Mouse (Mus musculus) heart, embryonic 11.5 days (tissue): ENCODE data around the gene Olfr56. TPM values are rescaled to one million over a fixed set of nuclear protein-coding genes. Genes with fewer than 3 reads are reported as not detected.

Experiments used
- ATAC-seq: fragments of 200-750 bp; cut with Nextera tagmentation; replicated peaks from 2 replicates; pipeline ENCODE4 v1.8.0; 2017; ENCODE audit warnings: moderate library complexity; ENCODE audit not compliant: insufficient number of reproducible peaks, low FRiP score, low TSS enrichment
- H3K27ac ChIP-seq: fragments of 300-500 bp; sonication (generic); 2 replicates; pipeline ENCODE4 v1.5.1; 2014; ENCODE audit warnings: mild to moderate bottlenecking, low read depth, low read length
- H3K27me3 ChIP-seq: fragments of 300-500 bp; sonication (generic); 2 replicates; pipeline ENCODE4 v1.6.1; 2014; ENCODE audit warnings: mild to moderate bottlenecking, low read length, mixed read lengths; ENCODE audit not compliant: control insufficient read depth, insufficient read depth
- H3K36me3 ChIP-seq: fragments of 300-500 bp; sonication (generic); 2 replicates; pipeline ENCODE4 v1.6.1; 2014; ENCODE audit warnings: mild to moderate bottlenecking, low read length, moderate library complexity, mixed read lengths; ENCODE audit not compliant: control insufficient read depth, insufficient read depth
- H3K4me1 ChIP-seq: fragments of 300-500 bp; sonication (generic); 2 replicates; pipeline ENCODE4 v1.6.1; 2014; ENCODE audit warnings: low read length; ENCODE audit not compliant: control insufficient read depth, insufficient read depth
- H3K4me2 ChIP-seq: fragments of 300-500 bp; sonication (generic); 2 replicates; pipeline ENCODE4 v1.6.1; 2014; ENCODE audit warnings: mild to moderate bottlenecking, moderate library complexity
- H3K4me3 ChIP-seq: fragments of 300-500 bp; sonication (generic); 2 replicates; pipeline ENCODE4 v1.5.1; 2014; ENCODE audit warnings: low read depth, low read length
- H3K9ac ChIP-seq: fragments of 300-500 bp; sonication (generic); 2 replicates; pipeline ENCODE4 v1.6.1; 2014; ENCODE audit warnings: mild to moderate bottlenecking, low read depth, low read length, moderate library complexity
- H3K9me3 ChIP-seq: fragments of 300-500 bp; sonication (generic); replicated peaks from 2 replicates; pipeline ENCODE4 v1.6.1; 2016; ENCODE audit warnings: low read length; ENCODE audit not compliant: control insufficient read depth
- WGBS: fragments of 180-500 bp; shearing (Covaris S2); extraction: QIAGEN DNeasy Blood & Tissue Kit; methylation state at CpG from one replicate; pipeline ENCODE4 v1.1.7; 2014; ENCODE audit not compliant: insufficient replicate concordance; 5-methylcytosine and 5-hydroxymethylcytosine counted together
- polyA plus RNA-seq: library from polyadenylated mRNA; unstranded; fragments of >200 nt; fragmentation: Nextera tagmentation; extraction: Ambion mirVana; gene quantifications from 2 replicates; pipeline ENCODE4 v1.2.1, GENCODE M21; 2014

Olfr56 gene
- polyA plus RNA-seq, 1 experiment from 2014 or later = not detected

DNA sequence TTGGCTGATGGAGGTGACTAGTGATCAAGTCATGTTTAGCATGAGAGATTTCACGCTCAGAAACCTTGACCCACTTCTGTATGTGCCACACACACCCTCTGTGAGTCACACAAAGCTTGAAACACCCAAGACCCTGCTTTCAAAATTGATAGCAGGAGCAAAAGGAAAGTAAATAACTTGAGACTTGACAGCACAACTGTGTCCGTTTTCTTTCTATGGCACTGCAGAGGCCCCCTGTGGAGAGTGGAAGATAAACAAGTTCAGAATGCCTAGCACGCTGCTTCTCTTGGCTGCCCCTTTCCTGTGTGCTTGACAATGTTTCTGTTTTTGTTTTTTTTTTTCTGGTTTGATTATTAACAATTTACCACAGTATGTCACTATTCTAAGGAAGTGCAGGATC is 106.2 kb downstream of the Olfr56 start:
- H3K4me1 ChIP-seq = no peaks in the 10 kb centered on the region; the same call in 1 of the 2 replicates
- H3K4me2 ChIP-seq = no peak overlapping the region
- H3K27me3 ChIP-seq = no peaks in the 10 kb centered on the region
- no peak for ATAC-seq
- H3K4me3 ChIP-seq = no peak overlapping the region
- WGBS = 40% methylated on average over 3 of the region's 3 CpGs
- H3K9me3 ChIP-seq = no peaks in the 10 kb centered on the region
- no peaks in the 10 kb centered on the region for H3K36me3 ChIP-seq
- no peak overlapping the region for H3K27ac ChIP-seq
- no peak overlapping the region for H3K9ac ChIP-seq

- H3K36me3 ChIP-seq = no peaks in the 10 kb centered on the region
- no peak overlapping the region for H3K4me3 ChIP-seq
- WGBS = 73% methylated on average over 6 of the region's 6 CpGs
- H3K27me3 ChIP-seq = no peaks in the 10 kb centered on the region
- no peak for ATAC-seq
- no peaks in the 10 kb centered on the region for H3K9me3 ChIP-seq
- H3K4me2 ChIP-seq = no peak overlapping the region
- H3K27ac ChIP-seq = no peak overlapping the region
- H3K9ac ChIP-seq = no peak overlapping the region
- H3K4me1 ChIP-seq = no peaks in the 10 kb centered on the region; the same call in 1 of the 2 replicates
These were observed 108.2 kb downstream of the Olfr56 start for GRCm38 (mm10) chr11:49086858-49087361.

GRCm38 (mm10) chr11:49087830-49088616 is 109.3 kb downstream of the Olfr56 start:
- peak; percentile 83; the same call in 1 of the 2 replicates for ATAC-seq
- Histone ChIP-seq H3K27ac (no peak overlapping the region), H3K36me3 (no peaks in the 10 kb centered on the region), H3K9ac (peak overlapping the region; percentile 44; the same call in 1 of the 2 replicates), H3K9me3 (no peaks in the 10 kb centered on the region), H3K4me2 (peak overlapping the region; percentile 64), H3K4me3 (peak overlapping the region; percentile 16; the same call in 1 of the 2 replicates), H3K27me3 (no peaks in the 10 kb centered on the region), H3K4me1 (no peaks in the 10 kb centered on the region; the same call in 1 of the 2 replicates)
- 33% methylated on average over 22 of the region's 22 CpGs for WGBS

DNA sequence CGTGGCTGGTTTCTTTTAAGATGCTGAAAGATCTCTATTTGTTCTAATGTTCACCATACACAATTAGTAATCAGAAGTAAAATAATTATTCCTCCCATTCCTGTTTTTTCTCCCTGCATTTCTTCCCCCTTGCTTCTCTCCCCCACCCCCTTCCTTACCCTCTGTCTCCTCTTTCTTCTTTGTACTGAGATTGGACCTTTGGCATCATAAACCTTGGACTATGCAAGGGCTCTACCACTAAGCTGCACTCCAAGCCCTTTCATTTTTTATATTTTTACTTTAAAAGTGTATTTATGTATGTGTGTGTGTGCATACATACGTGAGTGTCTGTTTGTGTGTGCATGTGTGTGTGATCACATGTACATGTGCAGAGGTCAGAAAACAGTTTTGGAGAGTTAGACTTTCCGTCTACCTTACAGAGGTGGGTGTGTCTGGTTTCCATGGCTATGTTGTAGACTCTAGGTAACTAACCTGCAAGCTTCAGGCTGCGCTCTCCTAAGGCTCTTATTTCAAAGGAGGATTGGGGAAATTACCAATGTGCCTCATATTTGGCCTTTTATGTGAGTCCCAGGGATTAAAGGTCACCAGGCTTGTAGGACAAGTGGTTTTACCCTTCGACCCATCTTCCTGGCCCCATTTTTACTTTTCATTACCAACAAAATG is 110.4 kb downstream of the Olfr56 start:
- 89% methylated on average over 5 of the region's 5 CpGs for WGBS
- Histone ChIP-seq H3K4me1 (no peaks in the 10 kb centered on the region; the same call in 1 of the 2 replicates), H3K27me3 (no peaks in the 10 kb centered on the region), H3K4me3 (no peak overlapping the region), H3K9me3 (no peaks in the 10 kb centered on the region), H3K36me3 (no peaks in the 10 kb centered on the region), H3K27ac (no peak overlapping the region), H3K9ac (no peak overlapping the region), H3K4me2 (no peak overlapping the region)
- ATAC-seq = no peak

GRCm38 (mm10) chr11:49089735-49090507 is 111.2 kb downstream of the Olfr56 start:
- H3K4me3 ChIP-seq = no peak overlapping the region
- H3K4me1 ChIP-seq = no peaks in the 10 kb centered on the region; the same call in 1 of the 2 replicates
- no peak overlapping the region for H3K27ac ChIP-seq
- H3K4me2 ChIP-seq = no peak overlapping the region
- H3K27me3 ChIP-seq = no peaks in the 10 kb centered on the region
- H3K9me3 ChIP-seq = no peaks in the 10 kb centered on the region
- no peak for ATAC-seq
- H3K9ac ChIP-seq = no peak overlapping the region
- WGBS = 85% methylated on average over 3 of the region's 3 CpGs
- H3K36me3 ChIP-seq = no peaks in the 10 kb centered on the region

GRCm38 (mm10) chr11:49090551-49090950 is 111.9 kb downstream of the Olfr56 start:
- Histone ChIP-seq H3K27ac (no peak overlapping the region), H3K36me3 (no peaks in the 10 kb centered on the region), H3K9ac (no peak overlapping the region), H3K4me1 (no peaks in the 10 kb centered on the region; the same call in 1 of the 2 replicates), H3K27me3 (no peaks in the 10 kb centered on the region), H3K4me3 (no peak overlapping the region), H3K4me2 (no peak overlapping the region), H3K9me3 (no peaks in the 10 kb centered on the region)
- 83% methylated on average over 5 of the region's 5 CpGs for WGBS
- no peak for ATAC-seq

- Histone ChIP-seq H3K9ac (no peak overlapping the region), H3K27me3 (no peaks in the 10 kb centered on the region), H3K4me3 (no peak overlapping the region), H3K27ac (no peak overlapping the region), H3K36me3 (no peaks in the 10 kb centered on the region), H3K9me3 (no peaks in the 10 kb centered on the region), H3K4me1 (no peaks in the 10 kb centered on the region; the same call in 1 of the 2 replicates), H3K4me2 (no peak overlapping the region)
- ATAC-seq = no peak
- WGBS = 66% methylated on average over 4 of the region's 4 CpGs
These were observed 112.5 kb downstream of the Olfr56 start for GRCm38 (mm10) chr11:49091171-49091570.

- no peak overlapping the region for H3K27ac ChIP-seq
- H3K4me3 ChIP-seq = no peak overlapping the region
- no peak overlapping the region for H3K9ac ChIP-seq
- WGBS = 94% methylated on average over 1 of the region's 1 CpGs
- no peaks in the 10 kb centered on the region for H3K27me3 ChIP-seq
- no peak overlapping the region for H3K4me2 ChIP-seq
- H3K36me3 ChIP-seq = no peaks in the 10 kb centered on the region
- no peaks in the 10 kb centered on the region for H3K9me3 ChIP-seq
- H3K4me1 ChIP-seq = no peaks in the 10 kb centered on the region; the same call in 1 of the 2 replicates
- ATAC-seq = no peak
These were observed 113.4 kb downstream of the Olfr56 start for GRCm38 (mm10) chr11:49092053-49092586.
